Mouse (Mus musculus): ENCODE data around the gene Catsper1.

- TF ChIP-seq GATA1 (IDR thresholded peaks at IDR 0.05; ENCODE audit: low read length) (no peak), TAL1 (IDR thresholded peaks at IDR 0.05; ENCODE audit: low read length) (no peak)
Measured at GRCm38 (mm10) chr19:5367053-5367359, 31.5 kb downstream of the Catsper1 start, which contains the start of gene Banf1.
